Mouse (Mus musculus) cerebellum, adult 2 months (tissue): ENCODE data around the gene Mnd1. TPM values are rescaled to one million over a fixed set of nuclear protein-coding genes. Genes with fewer than 3 reads are reported as not detected.

Experiments used
- DNase-seq, 2 experiments: peaks; one replicate each; pipeline ENCODE4 v3.0.0; 2021
- H3K27ac ChIP-seq: fragments of 200-500 bp; 2 replicates; pipeline ENCODE4 v1.5.1; 2012; ENCODE audit warnings: low read length, control low read depth, inconsistent platforms; ENCODE audit not compliant: insufficient read depth
- H3K27me3 ChIP-seq: fragments of 200-500 bp; 2 replicates; pipeline ENCODE4 v1.6.1; 2012; ENCODE audit warnings: inconsistent platforms, mild to moderate bottlenecking, low read length, moderate library complexity; ENCODE audit not compliant: control insufficient read depth, insufficient read depth
- H3K4me1 ChIP-seq: fragments of 200-500 bp; 2 replicates; pipeline ENCODE4 v1.6.1; 2011; ENCODE audit warnings: low read length; ENCODE audit not compliant: control insufficient read depth, insufficient read depth
- H3K4me3 ChIP-seq: fragments of 200-500 bp; replicated peaks from 2 replicates; pipeline ENCODE3; 2011; ENCODE audit warnings: mild to moderate bottlenecking, low read depth, low read length, control low read depth; ENCODE audit not compliant: insufficient read depth
- CTCF ChIP-seq: fragments of 200-500 bp; IDR thresholded peaks from 2 replicates; pipeline ENCODE4 v1.5.1; 2011; ENCODE audit warnings: low read depth, mild to moderate bottlenecking, control low read depth, low read length, moderate library complexity, borderline replicate concordance; ENCODE audit not compliant: insufficient read depth
- POLR2A ChIP-seq: fragments of 200-500 bp; IDR thresholded peaks from 2 replicates; pipeline ENCODE4 v1.6.1; 2011; ENCODE audit warnings: low read length, control low read depth, borderline replicate concordance; ENCODE audit not compliant: insufficient read depth
- WGBS: fragments of 180-500 bp; shearing (Covaris S2); methylation state at CpG from one replicate; pipeline ENCODE4 v1.1.7; 2018; 5-methylcytosine and 5-hydroxymethylcytosine counted together
- polyA plus RNA-seq: library from polyadenylated mRNA; depleted of rRNA; stranded (reverse); fragments of >200 nt; gene quantifications from 2 replicates; pipeline ENCODE4 v1.2.3, GENCODE M21; 2012

The Mnd1 gene
- polyA plus RNA-seq, 1 experiment = 1.7 TPM

- no peak for DNase-seq
- Histone ChIP-seq H3K27me3 (no peaks in the 10 kb centered on the region; the same call in 1 of the 2 replicates), H3K27ac (no peak overlapping the region), H3K4me1 (no peaks in the 10 kb centered on the region), H3K4me3 (no peak overlapping the region)
- 87% methylated on average over 4 of the region's 4 CpGs for WGBS
- no peak for TF ChIP-seq CTCF
- TF ChIP-seq POLR2A = no peak
These were observed 89.8 kb downstream of the Mnd1 start for GRCm38 (mm10) chr3:84065825-84066224.

- no peaks in the 10 kb centered on the region; the same call in 1 of the 2 replicates for H3K27me3 ChIP-seq
- no peak overlapping the region for H3K4me3 ChIP-seq
- DNase-seq = no peak
- H3K4me1 ChIP-seq = no peaks in the 10 kb centered on the region
- H3K27ac ChIP-seq = no peak overlapping the region
- 82% methylated on average over 2 of the region's 2 CpGs for WGBS
- no peak for TF ChIP-seq POLR2A
- TF ChIP-seq CTCF = no peak
These were observed 92.1 kb downstream of the Mnd1 start for GRCm38 (mm10) chr3:84063369-84063914.

DNA sequence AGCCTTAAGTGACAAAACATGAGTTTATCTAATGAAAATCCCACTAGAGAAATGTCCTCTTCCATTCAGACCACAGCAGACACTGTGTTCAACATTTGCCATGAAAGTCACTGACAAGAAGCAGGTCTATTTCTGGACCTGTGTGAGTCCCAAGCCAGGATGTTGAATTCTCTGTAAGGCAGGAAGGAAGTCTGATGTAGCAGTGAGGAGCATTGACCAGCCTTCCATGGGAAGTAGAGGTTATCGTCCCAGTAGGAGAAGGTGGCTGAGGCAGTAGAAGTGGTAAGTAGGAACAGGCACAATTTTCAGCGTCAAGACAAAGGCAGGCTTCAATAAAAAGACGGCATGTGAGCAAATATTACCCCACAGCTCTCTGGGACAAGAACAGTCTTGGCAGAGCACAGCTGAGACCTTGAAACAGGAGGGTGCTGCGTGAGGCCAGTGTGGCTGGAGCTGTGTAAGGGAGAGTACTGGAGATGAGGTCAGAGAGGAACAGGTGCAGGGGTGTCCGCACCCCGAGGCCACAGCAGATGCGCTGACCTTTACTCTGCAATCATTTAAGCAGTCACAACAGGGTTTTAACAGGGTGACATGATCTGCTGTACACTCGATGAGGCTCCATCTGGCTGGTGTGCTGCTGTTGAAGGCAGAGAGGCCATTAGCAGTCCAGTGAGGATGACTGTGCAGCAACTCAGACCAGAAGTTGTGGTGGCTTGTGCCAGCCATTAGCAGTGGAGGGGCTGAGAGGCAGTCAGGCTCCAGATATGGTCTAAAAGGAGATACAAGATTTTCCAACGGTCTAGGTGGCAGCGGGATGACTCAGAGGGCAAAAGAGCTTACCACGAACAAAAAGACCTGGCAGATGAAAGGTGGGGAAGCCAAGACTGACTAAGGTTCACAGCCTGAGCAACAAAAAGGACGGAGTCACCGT is 93.8 kb downstream of the Mnd1 start:
- Histone ChIP-seq H3K4me1 (no peaks in the 10 kb centered on the region), H3K4me3 (no peak overlapping the region), H3K27me3 (no peaks in the 10 kb centered on the region; the same call in 1 of the 2 replicates), H3K27ac (no peak overlapping the region)
- DNase-seq = no peak
- TF ChIP-seq CTCF (no peak), POLR2A (no peak)
- whole genome bisulfite sequencing = 55% methylated on average over 13 of the region's 13 CpGs

- 94% methylated on average over 5 of the region's 5 CpGs for WGBS
- Histone ChIP-seq H3K4me1 (no peaks in the 10 kb centered on the region), H3K4me3 (no peak overlapping the region), H3K27me3 (no peaks in the 10 kb centered on the region; the same call in 1 of the 2 replicates), H3K27ac (no peak overlapping the region)
- TF ChIP-seq POLR2A (no peak), CTCF (no peak)
- no peak for DNase-seq
These were observed 94.6 kb downstream of the Mnd1 start for GRCm38 (mm10) chr3:84060946-84061345.

DNA sequence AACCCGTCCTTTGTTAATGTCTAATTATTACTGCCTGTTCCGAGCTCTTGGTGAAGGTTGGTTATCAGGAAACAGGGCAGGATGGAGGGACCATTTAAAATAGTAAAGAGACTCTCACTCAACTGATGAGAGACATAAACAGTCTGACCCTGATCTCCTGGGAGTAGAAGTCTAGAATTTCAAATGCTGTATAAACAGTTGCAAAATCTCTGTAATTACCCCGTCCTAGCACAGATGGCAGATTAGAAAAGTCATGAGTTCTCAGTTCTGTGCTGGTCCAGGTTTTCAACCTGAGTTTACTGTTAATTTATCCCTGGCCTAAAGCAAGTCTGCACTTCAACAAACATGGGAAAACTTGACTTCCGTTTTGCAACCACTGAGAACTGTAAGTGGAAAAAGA is 95.5 kb downstream of the Mnd1 start:
- TF ChIP-seq CTCF = no peak
- TF ChIP-seq POLR2A = no peak
- no peak overlapping the region for H3K27ac ChIP-seq
- 72% methylated on average over 4 of the region's 4 CpGs for WGBS
- no peaks in the 10 kb centered on the region for H3K4me1 ChIP-seq
- DNase-seq = no peak
- H3K4me3 ChIP-seq = no peak overlapping the region
- H3K27me3 ChIP-seq = no peaks in the 10 kb centered on the region; the same call in 1 of the 2 replicates

- Histone ChIP-seq H3K4me3 (no peak overlapping the region), H3K27me3 (no peaks in the 10 kb centered on the region; the same call in 1 of the 2 replicates), H3K27ac (no peak overlapping the region), H3K4me1 (no peaks in the 10 kb centered on the region)
- 38% methylated on average over 4 of the region's 4 CpGs for WGBS
- DNase-seq = no peak
- TF ChIP-seq CTCF = no peak
These were observed 95.9 kb downstream of the Mnd1 start for GRCm38 (mm10) chr3:84059676-84060075.

DNA sequence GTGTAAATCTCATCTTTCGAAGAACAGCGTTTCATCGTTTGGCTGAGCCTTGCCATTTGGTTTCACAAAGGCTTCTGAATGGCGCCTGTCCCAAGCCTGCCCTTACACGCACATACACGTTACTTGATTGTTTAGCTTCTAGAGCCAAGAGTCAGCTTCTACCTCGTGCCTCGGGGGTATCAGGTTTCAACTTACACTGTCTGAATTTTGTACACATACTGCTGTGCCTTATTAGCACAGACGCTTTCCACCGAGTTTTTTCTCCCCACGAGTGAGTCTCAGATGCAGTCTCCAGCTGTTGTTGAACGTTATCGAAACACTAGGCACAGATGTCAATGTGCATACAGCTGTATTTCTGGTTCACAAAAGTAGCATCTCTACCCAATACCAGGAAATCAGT is 96.3 kb downstream of the Mnd1 start:
- Histone ChIP-seq H3K4me3 (no peak overlapping the region), H3K27ac (no peak overlapping the region), H3K4me1 (no peaks in the 10 kb centered on the region), H3K27me3 (no peaks in the 10 kb centered on the region; the same call in 1 of the 2 replicates)
- no peak for DNase-seq
- 57% methylated on average over 13 of the region's 13 CpGs for WGBS
- TF ChIP-seq POLR2A (no peak), CTCF (no peak)

GRCm38 (mm10) chr3:84048729-84049175 is 106.8 kb downstream of the Mnd1 start:
- TF ChIP-seq POLR2A (no peak), CTCF (no peak)

More at GRCm38 (mm10) chr3:84048729-84049175, 106.8 kb downstream of the Mnd1 start:
- H3K4me3 ChIP-seq = no peak overlapping the region
- no peaks in the 10 kb centered on the region for H3K27me3 ChIP-seq
- no peak for DNase-seq
- H3K4me1 ChIP-seq = no peaks in the 10 kb centered on the region
- WGBS = 24% methylated on average over 9 of the region's 9 CpGs
- H3K27ac ChIP-seq = no peak overlapping the region
